Mouse (Mus musculus) olfactory bulb, adult 2 months (tissue): ENCODE measurements around the gene Drd1.

ENCODE experiments used
- CTCF ChIP-seq: fragments of 200-500 bp; IDR thresholded peaks from 2 replicates; pipeline ENCODE4 v1.5.1; 2012; ENCODE audit warnings: low read depth, mild to moderate bottlenecking, low read length, moderate library complexity; ENCODE audit not compliant: insufficient read depth
- POLR2A ChIP-seq: fragments of 200-500 bp; IDR thresholded peaks from 2 replicates; pipeline ENCODE4 v1.6.1; 2012; ENCODE audit warnings: mild to moderate bottlenecking, low read depth, low read length, moderate library complexity; ENCODE audit not compliant: insufficient read depth

DNA sequence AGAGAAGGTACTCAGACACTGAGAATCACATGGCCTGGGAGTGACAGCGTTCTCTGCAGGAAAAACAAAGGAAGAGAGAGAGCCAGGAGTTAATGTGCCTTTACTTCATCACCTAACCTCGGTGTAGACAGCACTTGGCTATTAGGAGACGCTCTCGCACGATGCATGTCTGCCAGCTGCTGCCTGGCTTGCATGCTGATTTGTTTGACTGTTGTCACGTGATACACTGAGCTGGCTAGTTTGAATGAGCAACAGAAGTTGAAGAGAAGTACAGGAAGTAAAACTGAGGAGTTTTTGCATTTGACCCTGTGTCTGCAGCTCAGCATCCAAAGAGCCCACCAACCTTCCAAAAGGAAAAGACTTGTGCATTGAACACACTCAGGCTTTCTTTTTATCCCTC, 39.5 kb upstream of the Drd1 start:
- TF ChIP-seq POLR2A, result no peak
- no peak for TF ChIP-seq CTCF
